Mouse (Mus musculus) testis, postnatal 10 days (tissue): ENCODE results near the gene Olfr541.
"Not testable (repeated sequence)": the region's sequence is repeated elsewhere in the genome, so short reads cannot be mapped to it uniquely, and the experiment has no call there.

Source experiments
- DNase-seq: peaks from one replicate; pipeline ENCODE4 v3.0.0; 2021; ENCODE audit warnings: low spot score

Olfr541 gene

GRCm38 (mm10) chr7:140696967-140697366 is at the start of gene Olfr541:
Olfr541 (plus strand) TSS chr7:140697267.
- no peak for DNase-seq

- DNase-seq: no peak
Observed at GRCm38 (mm10) chr7:140659630-140660029, 37.4 kb upstream of the Olfr541 start, which contains the start of gene Olfr539. Olfr539 (plus strand) TSS chr7:140659930.

DNA sequence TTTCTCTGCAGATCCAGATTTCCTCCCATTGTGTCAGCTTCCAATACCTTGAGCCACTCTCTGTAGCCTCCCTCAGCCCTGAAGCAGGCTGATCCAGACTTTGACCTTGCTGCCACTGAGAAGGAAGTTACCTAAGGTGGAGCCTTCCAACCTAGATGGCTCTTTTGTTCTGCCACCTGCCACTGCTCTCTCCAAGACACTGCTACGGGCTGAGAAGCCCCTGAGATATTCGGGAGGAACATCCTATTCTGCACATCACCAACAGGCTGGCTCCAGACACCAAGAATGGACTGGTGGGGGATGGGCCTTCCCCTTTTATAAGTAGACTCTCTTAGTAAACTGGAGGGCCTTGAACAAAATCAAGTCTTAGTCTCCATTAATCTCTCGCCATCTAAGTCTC is 26.4 kb upstream of the Olfr541 start:
- DNase-seq: not testable (repeated sequence)

GRCm38 (mm10) chr7:140675863-140676262 is 21.2 kb upstream of the Olfr541 start:
- no peak for DNase-seq

- not testable (repeated sequence) for DNase-seq
Observed at GRCm38 (mm10) chr7:140679591-140679990, 17.5 kb upstream of the Olfr541 start.

GRCm38 (mm10) chr7:140681651-140682050 is 15.4 kb upstream of the Olfr541 start, which contains the start of gene Olfr45:
Olfr45 (plus strand) TSS chr7:140681951.
- DNase-seq: no peak

DNA sequence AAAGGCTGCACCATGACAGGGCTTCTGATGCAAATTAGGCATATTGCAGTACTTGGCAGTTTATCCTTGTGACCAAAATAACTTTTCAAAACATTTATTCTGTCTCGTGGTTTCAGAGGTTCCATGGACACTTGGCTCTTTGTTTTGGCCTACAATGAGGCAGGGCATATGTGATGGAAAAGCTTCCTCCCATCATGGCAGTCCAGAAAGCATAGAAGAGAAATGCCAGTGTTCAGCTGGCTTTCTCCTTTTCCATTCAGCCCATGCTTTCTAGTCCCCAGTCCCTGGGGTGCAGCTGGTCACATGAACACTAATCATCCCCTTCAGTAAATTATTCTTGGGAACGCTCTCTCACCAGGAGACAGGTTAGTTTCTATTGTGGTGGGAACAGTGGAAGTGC is 9.3 kb downstream of the Olfr541 start:
- no peak for DNase-seq

GRCm38 (mm10) chr7:140707536-140708284 is 10.6 kb downstream of the Olfr541 start:
- no peak for DNase-seq

DNA sequence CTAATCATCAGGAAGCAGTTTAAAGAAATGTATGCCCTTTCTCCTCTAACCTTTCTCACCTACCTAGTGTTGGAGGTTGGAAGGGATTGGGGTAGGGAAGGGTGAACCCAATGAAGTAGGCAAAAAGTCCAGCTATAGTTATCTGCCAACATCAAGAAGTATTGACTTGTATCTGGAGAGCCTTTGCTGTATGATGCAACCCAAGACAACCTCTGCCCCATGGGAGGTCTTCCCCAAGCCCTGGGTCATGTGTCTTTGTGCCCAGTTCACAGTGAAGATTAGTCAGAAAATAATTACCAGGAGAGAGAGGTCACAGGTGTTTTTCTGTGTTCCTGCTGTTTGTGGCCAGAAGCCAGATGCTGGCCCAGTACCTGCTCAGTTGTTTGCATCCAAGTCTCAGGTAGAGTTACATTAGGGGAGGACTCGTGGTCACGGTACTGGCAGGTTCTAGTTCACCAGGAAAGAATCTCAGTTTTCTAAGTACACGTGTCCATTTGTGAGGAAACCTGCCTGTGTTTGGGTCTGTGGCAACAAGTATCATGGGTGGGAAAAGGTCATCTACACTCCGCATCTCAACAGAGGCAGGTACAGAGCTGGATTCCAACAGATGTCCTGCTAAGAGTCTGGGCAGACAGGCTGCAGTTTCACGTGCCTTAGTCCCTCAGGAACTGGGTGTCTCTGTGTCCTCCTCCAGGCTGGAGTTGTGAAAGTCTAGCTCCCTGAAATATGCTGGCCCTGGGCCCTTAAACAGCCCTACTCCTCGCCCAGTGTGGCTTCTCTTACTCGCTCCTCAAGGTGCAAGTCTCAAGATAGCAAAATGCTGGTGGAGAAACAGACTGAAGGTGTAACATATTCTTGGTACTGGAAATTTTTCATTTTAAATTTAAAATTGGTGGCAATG is 20.3 kb downstream of the Olfr541 start:
- no peak for DNase-seq

GRCm38 (mm10) chr7:140721095-140721494 is 24.0 kb downstream of the Olfr541 start:
- DNase-seq: no peak

DNA sequence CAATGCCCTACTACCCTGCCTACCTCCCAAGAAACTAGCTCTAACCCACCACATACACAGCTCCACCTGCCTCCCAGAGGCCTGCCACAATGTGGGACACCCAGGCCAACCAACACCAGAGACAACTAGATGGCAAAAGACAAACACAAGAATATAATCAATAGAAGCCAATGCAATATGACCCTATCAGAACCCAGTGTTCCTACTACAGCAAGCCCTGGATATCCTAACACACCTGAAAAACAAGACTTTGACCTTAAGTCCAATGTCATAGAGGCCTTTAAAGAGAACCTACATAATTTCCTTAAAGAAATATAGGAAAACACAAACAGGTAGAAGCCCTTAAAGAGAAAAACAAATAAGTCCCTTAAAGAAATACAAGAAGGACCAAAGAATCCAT is 28.5 kb downstream of the Olfr541 start:
- no peak for DNase-seq

DNA sequence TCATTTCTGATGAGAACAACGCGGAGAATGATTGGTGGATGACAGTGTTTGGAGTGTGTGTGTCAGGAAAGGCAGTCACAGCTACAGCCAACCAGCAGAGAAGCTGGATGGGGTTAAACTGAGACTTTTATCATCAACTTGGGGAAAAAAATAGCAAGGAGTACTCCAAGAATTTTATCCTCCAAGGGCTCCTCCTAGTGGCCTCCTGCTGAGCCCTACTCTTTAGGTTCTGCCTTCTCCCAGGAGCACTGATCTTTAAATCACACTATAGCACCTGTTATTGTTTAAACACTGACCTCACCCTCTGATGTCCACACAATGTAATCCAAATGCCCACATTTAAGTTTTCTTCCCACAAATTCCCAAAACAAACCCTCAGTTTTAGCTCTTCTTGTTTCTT is 36.1 kb downstream of the Olfr541 start:
- DNase-seq: no peak

DNA sequence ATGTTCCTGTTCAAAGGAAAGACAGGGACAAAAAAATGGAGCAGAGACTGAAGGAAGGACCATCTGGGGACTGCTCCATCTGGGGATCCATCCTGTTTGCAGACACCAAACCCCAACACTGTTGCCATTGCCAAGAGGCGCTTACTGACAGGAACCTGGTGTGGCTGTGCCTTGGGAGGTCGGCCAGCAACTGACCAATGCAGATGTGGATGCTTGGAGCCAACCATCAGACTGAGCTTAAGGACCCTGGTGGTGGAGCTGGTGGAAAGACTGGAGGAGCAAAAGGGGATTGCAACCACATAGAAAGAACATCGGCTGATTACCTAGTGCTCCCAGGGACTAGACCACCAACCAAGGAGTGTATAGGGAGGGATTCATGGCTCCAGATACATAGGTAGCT is 50.3 kb downstream of the Olfr541 start:
- DNase-seq: no peak

GRCm38 (mm10) chr7:140748116-140748826 is 51.2 kb downstream of the Olfr541 start:
- DNase-seq: no peak

- no peak for DNase-seq
Observed at GRCm38 (mm10) chr7:140748827-140749160, 51.7 kb downstream of the Olfr541 start.

- no peak for DNase-seq
Observed at GRCm38 (mm10) chr7:140754556-140754955, 57.5 kb downstream of the Olfr541 start.
